Mouse (Mus musculus): ENCODE results near the gene Rtn4rl1. TPM values are rescaled to one million over a fixed set of nuclear protein-coding genes. Genes with fewer than 3 reads are reported as not detected.

The Rtn4rl1 gene
- polyA plus RNA-seq, 1 experiment from 2014 or later = 0.88 TPM

- no peak for ATAC-seq (ENCODE audit: insufficient number of reproducible peaks, insufficient read depth, low FRiP score, low read depth)
- H3K4me1 ChIP-seq (ENCODE audit: control insufficient read depth, insufficient read depth, low read length) = peaks cover 6% of the 10 kb centered on the region
- H3K9me3 ChIP-seq (ENCODE audit: control insufficient read depth, low read depth, low read length) = no peaks in the 10 kb centered on the region
- 93% methylated on average over 5 of the region's 5 CpGs for WGBS
- peaks cover 28% of the 10 kb centered on the region for H3K36me3 ChIP-seq (ENCODE audit: control insufficient read depth, insufficient read depth, low read length)
- no peak overlapping the region for H3K27ac ChIP-seq (ENCODE audit: low read length)
- no peak overlapping the region for H3K4me3 ChIP-seq (ENCODE audit: low read depth, low read length)
- no peak overlapping the region for H3K4me2 ChIP-seq (replicated peaks; ENCODE audit: low read depth, low read length)
- no peak overlapping the region for H3K9ac ChIP-seq (replicated peaks; ENCODE audit: low read depth, low read length)
- H3K27me3 ChIP-seq (ENCODE audit: control insufficient read depth, insufficient read depth, low read length) = no peaks in the 10 kb centered on the region
Observed at GRCm38 (mm10) chr11:75184573-75184972, 9.0 kb upstream of the Rtn4rl1 start.

- no peak for ATAC-seq (ENCODE audit: insufficient number of reproducible peaks, insufficient read depth, low FRiP score, low read depth)
- peaks cover 28% of the 10 kb centered on the region for H3K36me3 ChIP-seq (ENCODE audit: control insufficient read depth, insufficient read depth, low read length)
- no peaks in the 10 kb centered on the region for H3K27me3 ChIP-seq (ENCODE audit: control insufficient read depth, insufficient read depth, low read length)
- H3K4me1 ChIP-seq (ENCODE audit: control insufficient read depth, insufficient read depth, low read length) = peaks cover 6% of the 10 kb centered on the region; the same call in 1 of the 2 replicates
- no peak overlapping the region for H3K27ac ChIP-seq (ENCODE audit: low read length)
- H3K9me3 ChIP-seq (ENCODE audit: control insufficient read depth, low read depth, low read length) = no peaks in the 10 kb centered on the region
- no peak overlapping the region for H3K4me3 ChIP-seq (ENCODE audit: low read depth, low read length)
- no peak overlapping the region for H3K4me2 ChIP-seq (replicated peaks; ENCODE audit: low read depth, low read length)
- WGBS = 88% methylated on average over 1 of the region's 2 CpGs
- no peak overlapping the region for H3K9ac ChIP-seq (replicated peaks; ENCODE audit: low read depth, low read length)
Observed at GRCm38 (mm10) chr11:75184986-75185385, 8.6 kb upstream of the Rtn4rl1 start.

- Histone ChIP-seq H3K4me1 (ENCODE audit: control insufficient read depth, insufficient read depth, low read length) (peaks cover 21% of the 10 kb centered on the region), H3K36me3 (ENCODE audit: control insufficient read depth, insufficient read depth, low read length) (peaks cover 3% of the 10 kb centered on the region; the same call in 1 of the 2 replicates), H3K27me3 (ENCODE audit: control insufficient read depth, insufficient read depth, low read length) (peaks cover 11% of the 10 kb centered on the region), H3K4me2 (replicated peaks; ENCODE audit: low read depth, low read length) (peak overlapping the region; percentile 76), H3K4me3 (ENCODE audit: low read depth, low read length) (peak overlapping the region; percentile 60), H3K27ac (ENCODE audit: low read length) (no peak overlapping the region), H3K9ac (replicated peaks; ENCODE audit: low read depth, low read length) (peak overlapping the region; percentile 36; the same call in 1 of the 2 replicates), H3K9me3 (ENCODE audit: control insufficient read depth, low read depth, low read length) (no peaks in the 10 kb centered on the region)
- peak; percentile 7; the same call in 1 of the 2 replicates for ATAC-seq (ENCODE audit: insufficient number of reproducible peaks, insufficient read depth, low FRiP score, low read depth)
- WGBS = under 1% methylated on average over 22 of the region's 22 CpGs
Observed at GRCm38 (mm10) chr11:75189713-75190370, 3.7 kb upstream of the Rtn4rl1 start.

GRCm38 (mm10) chr11:75190371-75190724 lies 3.2 kb upstream of the Rtn4rl1 start:
- no peaks in the 10 kb centered on the region for H3K36me3 ChIP-seq (ENCODE audit: control insufficient read depth, insufficient read depth, low read length)
- ATAC-seq (ENCODE audit: insufficient number of reproducible peaks, insufficient read depth, low FRiP score, low read depth) = peak; percentile 83
- H3K27me3 ChIP-seq (ENCODE audit: control insufficient read depth, insufficient read depth, low read length) = peaks cover 16% of the 10 kb centered on the region
- peaks cover 26% of the 10 kb centered on the region for H3K4me1 ChIP-seq (ENCODE audit: control insufficient read depth, insufficient read depth, low read length)
- H3K4me2 ChIP-seq (replicated peaks; ENCODE audit: low read depth, low read length) = peak overlapping the region; percentile 76
- no peaks in the 10 kb centered on the region for H3K9me3 ChIP-seq (ENCODE audit: control insufficient read depth, low read depth, low read length)
- peak overlapping the region; percentile 60 for H3K4me3 ChIP-seq (ENCODE audit: low read depth, low read length)
- under 1% methylated on average over 24 of the region's 24 CpGs for WGBS
- peak overlapping the region; percentile 36; the same call in 1 of the 2 replicates for H3K9ac ChIP-seq (replicated peaks; ENCODE audit: low read depth, low read length)
- no peak overlapping the region for H3K27ac ChIP-seq (ENCODE audit: low read length)

- peak within 1 kb of the TSS; percentile 60 for H3K4me3 ChIP-seq (ENCODE audit: low read depth, low read length)
- no peak for ATAC-seq (ENCODE audit: insufficient number of reproducible peaks, insufficient read depth, low FRiP score, low read depth)
- no peaks in the 10 kb centered on the region for H3K36me3 ChIP-seq (ENCODE audit: control insufficient read depth, insufficient read depth, low read length)
- WGBS = 46% methylated on average over 5 of the region's 5 CpGs
- H3K9me3 ChIP-seq (ENCODE audit: control insufficient read depth, low read depth, low read length) = no peaks in the 10 kb centered on the region
- peak within 1 kb of the TSS; percentile 76 for H3K4me2 ChIP-seq (replicated peaks; ENCODE audit: low read depth, low read length)
- H3K4me1 ChIP-seq (ENCODE audit: control insufficient read depth, insufficient read depth, low read length) = peaks cover 26% of the 10 kb centered on the region
- no peak within 1 kb of the TSS for H3K27ac ChIP-seq (ENCODE audit: low read length)
- H3K9ac ChIP-seq (replicated peaks; ENCODE audit: low read depth, low read length) = peak within 1 kb of the TSS; percentile 36; the same call in 1 of the 2 replicates
- peaks cover 21% of the 10 kb centered on the region for H3K27me3 ChIP-seq (ENCODE audit: control insufficient read depth, insufficient read depth, low read length)
Observed at GRCm38 (mm10) chr11:75190905-75191441, 2.6 kb upstream of the Rtn4rl1 start, which contains the start of gene Dph1. Gene Dph1, minus strand, starts transcription at chr11:75191241.

- 66% methylated on average over 6 of the region's 6 CpGs for WGBS
- ATAC-seq (ENCODE audit: insufficient number of reproducible peaks, insufficient read depth, low FRiP score, low read depth) = no peak
- no peak overlapping the region for H3K27ac ChIP-seq (ENCODE audit: low read length)
- H3K4me3 ChIP-seq (ENCODE audit: low read depth, low read length) = no peak overlapping the region
- H3K4me2 ChIP-seq (replicated peaks; ENCODE audit: low read depth, low read length) = no peak overlapping the region
- peaks cover 29% of the 10 kb centered on the region for H3K27me3 ChIP-seq (ENCODE audit: control insufficient read depth, insufficient read depth, low read length)
- peaks cover 26% of the 10 kb centered on the region for H3K4me1 ChIP-seq (ENCODE audit: control insufficient read depth, insufficient read depth, low read length)
- H3K9ac ChIP-seq (replicated peaks; ENCODE audit: low read depth, low read length) = no peak overlapping the region
- H3K9me3 ChIP-seq (ENCODE audit: control insufficient read depth, low read depth, low read length) = no peaks in the 10 kb centered on the region
- H3K36me3 ChIP-seq (ENCODE audit: control insufficient read depth, insufficient read depth, low read length) = no peaks in the 10 kb centered on the region
Observed at GRCm38 (mm10) chr11:75191841-75192240, 1.7 kb upstream of the Rtn4rl1 start.

- H3K36me3 ChIP-seq (ENCODE audit: control insufficient read depth, insufficient read depth, low read length) = no peaks in the 10 kb centered on the region
- H3K4me3 ChIP-seq (ENCODE audit: low read depth, low read length) = peak overlapping the region; percentile 48
- H3K4me2 ChIP-seq (replicated peaks; ENCODE audit: low read depth, low read length) = peak overlapping the region; percentile 87
- H3K4me1 ChIP-seq (ENCODE audit: control insufficient read depth, insufficient read depth, low read length) = peaks cover 26% of the 10 kb centered on the region
- H3K27me3 ChIP-seq (ENCODE audit: control insufficient read depth, insufficient read depth, low read length) = peaks cover 29% of the 10 kb centered on the region
- H3K9me3 ChIP-seq (ENCODE audit: control insufficient read depth, low read depth, low read length) = no peaks in the 10 kb centered on the region
- no peak overlapping the region for H3K9ac ChIP-seq (replicated peaks; ENCODE audit: low read depth, low read length)
- ATAC-seq (ENCODE audit: insufficient number of reproducible peaks, insufficient read depth, low FRiP score, low read depth) = peak; percentile 54; the same call in 1 of the 2 replicates
- H3K27ac ChIP-seq (ENCODE audit: low read length) = no peak overlapping the region
- WGBS = 26% methylated on average over 13 of the region's 13 CpGs
Observed at GRCm38 (mm10) chr11:75192336-75193214, 1.0 kb upstream of the Rtn4rl1 start.

GRCm38 (mm10) chr11:75194121-75194849 lies 702 bp downstream of the Rtn4rl1 start:
- Histone ChIP-seq H3K36me3 (ENCODE audit: control insufficient read depth, insufficient read depth, low read length) (no peaks in the 10 kb centered on the region), H3K9me3 (ENCODE audit: control insufficient read depth, low read depth, low read length) (no peaks in the 10 kb centered on the region), H3K4me2 (replicated peaks; ENCODE audit: low read depth, low read length) (peak overlapping the region; percentile 87), H3K27me3 (ENCODE audit: control insufficient read depth, insufficient read depth, low read length) (peaks cover 29% of the 10 kb centered on the region), H3K9ac (replicated peaks; ENCODE audit: low read depth, low read length) (no peak overlapping the region; the same call in 1 of the 2 replicates), H3K4me3 (ENCODE audit: low read depth, low read length) (peak overlapping the region; percentile 48), H3K4me1 (ENCODE audit: control insufficient read depth, insufficient read depth, low read length) (peaks cover 24% of the 10 kb centered on the region), H3K27ac (ENCODE audit: low read length) (no peak overlapping the region)
- under 1% methylated on average over 52 of the region's 52 CpGs for WGBS
- no peak for ATAC-seq (ENCODE audit: insufficient number of reproducible peaks, insufficient read depth, low FRiP score, low read depth)

Data from stomach, embryonic 14.5 days (tissue).